ENCODE assay signal across 9 mouse cellular contexts in the genomic region with DNA sequence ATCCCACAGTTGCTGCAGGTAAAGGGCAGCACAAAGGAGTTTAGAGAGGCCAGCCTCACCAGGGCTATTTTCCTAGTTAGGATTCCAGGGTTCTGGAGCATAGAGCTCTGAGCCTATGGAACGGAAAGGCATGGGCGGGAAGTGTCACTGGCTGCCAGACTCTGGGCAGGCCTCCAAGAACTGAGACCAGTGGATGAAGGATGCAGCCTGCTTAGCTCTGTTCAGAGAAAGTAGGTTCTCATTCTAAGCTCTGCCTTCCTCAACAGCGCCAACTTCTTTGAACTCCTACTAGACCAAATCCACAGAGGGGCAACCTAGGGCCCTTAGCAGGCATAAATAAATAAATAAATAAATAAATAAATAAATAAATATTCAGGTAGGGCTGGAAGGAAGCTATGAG.
DNase-seq lines count a peak whose midpoint lies in the region; ATAC-seq lines count a peak whose summit lies in the region.
"Had no signal": no experiment of that assay in that cellular context is flagged by ENCODE, and none has a peak within 500 bp of the region (broad histone marks: within the 10 kb centered on the region; RNA-seq: fewer than 3 reads in every experiment).

No protein-coding gene starts in this region.

- H3K4me1 ChIP-seq in heart, embryonic 15.5 days (replicated peaks): no peaks in the 10 kb centered on the region

- no peak overlapping the region for H3K4me3 ChIP-seq in heart, embryonic 15.5 days

- no peaks in the 10 kb centered on the region for H3K9me3 ChIP-seq in heart, embryonic 15.5 days (replicated peaks)

- no peak overlapping the region for H3K27ac ChIP-seq in heart, embryonic 15.5 days

- no peak for DNase-seq in heart, postnatal 25 days (ENCODE audit: low spot score)
- peak; percentile 43 for DNase-seq in testis, postnatal 10 days (ENCODE audit: low spot score)
- DNase-seq in testis, postnatal 14 days (ENCODE audit: low spot score): no peak
- peak; percentile 76 for DNase-seq in left cerebral cortex, postnatal 4 days
- DNase-seq in telencephalon, adult 2 months (ENCODE audit: low read depth, low spot score): peak; percentile 22
- no peak for DNase-seq in spleen, postnatal 10 days (ENCODE audit: low spot score in 2 of 2)

- intact Hi-C loops in heart, postnatal 25 days (cut with DNase I): no loop called here
- intact Hi-C loops in left cerebral cortex, postnatal 4 days (cut with DNase I): no loop called here

- H3K27me3 ChIP-seq in heart, embryonic 15.5 days: no peaks in the 10 kb centered on the region

- H3K4me2 ChIP-seq in heart, embryonic 15.5 days: no peak overlapping the region
- H3K4me2 ChIP-seq: midbrain, embryonic 11.5 days had no signal

- H3K36me3 ChIP-seq in heart, embryonic 15.5 days: no peaks in the 10 kb centered on the region

- 0 out of 2 replicates have a peak, but pooled peaks have one; percentile 53 for ATAC-seq in heart, embryonic 15.5 days (replicated peaks; ENCODE audit: insufficient number of reproducible peaks, insufficient read depth, low FRiP score, low read depth)
- no peak for ATAC-seq in megakaryocyte, adult 5-6 weeks (ENCODE audit: poor library complexity, severe bottlenecking)

- H3K9ac ChIP-seq in heart, embryonic 15.5 days: no peak overlapping the region

- WGBS in heart, embryonic 15.5 days: 37% methylated on average over 3 of the region's 3 CpGs

Comparison
In these comparisons a context has a peak if more than half of its experiments do, and no peak if none do; other contexts are left out.
1. DNase-seq: peak in testis, postnatal 10 days (single experiment), left cerebral cortex, postnatal 4 days (single experiment) and telencephalon, adult 2 months (single experiment); none in heart, postnatal 25 days (single experiment), testis, postnatal 14 days (single experiment) and spleen, postnatal 10 days (0 of 2).